Mouse (Mus musculus) kidney, embryonic 16.5 days (tissue): Measurements from ENCODE around the gene Taar6. TPM values are rescaled to one million over a fixed set of nuclear protein-coding genes. Genes with fewer than 3 reads are reported as not detected.

Experiments
- ATAC-seq: fragments of 200-750 bp; cut with Nextera tagmentation; 2 replicates; pipeline ENCODE4 v1.8.0; 2017; ENCODE audit warnings: moderate TSS enrichment; ENCODE audit not compliant: low FRiP score, low TSS enrichment
- H3K27ac ChIP-seq: fragments of 300-500 bp; sonication (generic); 2 replicates; pipeline ENCODE4 v1.5.1; 2014; ENCODE audit warnings: low read length
- H3K27me3 ChIP-seq: fragments of 300-500 bp; sonication (generic); 2 replicates; pipeline ENCODE4 v1.6.1; 2014; ENCODE audit warnings: low read length, control low read depth, mixed read lengths; ENCODE audit not compliant: insufficient read depth
- H3K36me3 ChIP-seq: fragments of 300-500 bp; sonication (generic); 2 replicates; pipeline ENCODE4 v1.6.1; 2014; ENCODE audit warnings: low read length, control low read depth, mixed read lengths; ENCODE audit not compliant: insufficient read depth
- H3K4me1 ChIP-seq: fragments of 300-500 bp; sonication (generic); 2 replicates; pipeline ENCODE4 v1.6.1; 2014; ENCODE audit warnings: low read length, control low read depth, mixed read lengths; ENCODE audit not compliant: insufficient read depth
- H3K4me2 ChIP-seq: fragments of 300-500 bp; sonication (generic); replicated peaks from 2 replicates; pipeline ENCODE4 v1.6.1; 2014; ENCODE audit warnings: low read depth, low read length
- H3K4me3 ChIP-seq: fragments of 300-500 bp; sonication (generic); 2 replicates; pipeline ENCODE4 v1.5.1; 2014; ENCODE audit warnings: mild to moderate bottlenecking, low read length
- H3K9ac ChIP-seq: fragments of 300-500 bp; sonication (generic); replicated peaks from 2 replicates; pipeline ENCODE4 v1.6.1; 2014; ENCODE audit warnings: low read length
- H3K9me3 ChIP-seq: fragments of 300-500 bp; sonication (generic); 2 replicates; pipeline ENCODE4 v1.6.1; 2016; ENCODE audit warnings: low read length, control low read depth
- WGBS: fragments of 180-500 bp; shearing (Covaris S2); extraction: QIAGEN DNeasy Blood & Tissue Kit; methylation state at CpG from one replicate; pipeline ENCODE4 v1.1.7; 2014; 5-methylcytosine and 5-hydroxymethylcytosine counted together
- polyA plus RNA-seq: library from polyadenylated mRNA; unstranded; fragments of >200 nt; fragmentation: Nextera tagmentation; extraction: Ambion mirVana; gene quantifications from 2 replicates; pipeline ENCODE4 v1.2.1, GENCODE M21; 2015

Gene Taar6
- not detected in 2 replicates for polyA plus RNA-seq

GRCm38 (mm10) chr10:23985546-23985945, at the start of gene Taar6:
Gene Taar6 (minus strand): TSS chr10:23985646.
- Histone ChIP-seq H3K27me3 (no peaks in the 10 kb centered on the region), H3K9ac (no peak within 1 kb of the TSS), H3K27ac (no peak within 1 kb of the TSS), H3K4me2 (no peak within 1 kb of the TSS), H3K9me3 (no peaks in the 10 kb centered on the region), H3K4me1 (0 out of 2 replicates have a peak, but pooled peaks cover 3% of the 10 kb centered on the region), H3K4me3 (no peak within 1 kb of the TSS), H3K36me3 (no peaks in the 10 kb centered on the region)
- 67% methylated on average over 8 of the region's 8 CpGs for WGBS
- no peak for ATAC-seq

- no peak overlapping the region for H3K27ac ChIP-seq
- ATAC-seq = no peak
These were observed 45.9 kb upstream of the Taar6 start for GRCm38 (mm10) chr10:24031347-24031746.

GRCm38 (mm10) chr10:24026922-24027321, 41.5 kb upstream of the Taar6 start, which contains the start of gene Taar7d:
Gene Taar7d (plus strand): TSS chr10:24027222.
- Histone ChIP-seq H3K4me2 (no peak within 1 kb of the TSS), H3K9ac (no peak within 1 kb of the TSS), H3K4me1 (no peaks in the 10 kb centered on the region), H3K27me3 (no peaks in the 10 kb centered on the region), H3K9me3 (0 out of 2 replicates have a peak, but pooled peaks cover 2% of the 10 kb centered on the region), H3K4me3 (no peak within 1 kb of the TSS), H3K36me3 (no peaks in the 10 kb centered on the region), H3K27ac (no peak within 1 kb of the TSS)
- ATAC-seq = no peak

More at GRCm38 (mm10) chr10:24031347-24031746, 45.9 kb upstream of the Taar6 start:
- no peaks in the 10 kb centered on the region for H3K36me3 ChIP-seq
- no peaks in the 10 kb centered on the region for H3K27me3 ChIP-seq
- no peaks in the 10 kb centered on the region for H3K4me1 ChIP-seq
- no peak overlapping the region for H3K4me3 ChIP-seq
- H3K9me3 ChIP-seq = 0 out of 2 replicates have a peak, but pooled peaks cover 2% of the 10 kb centered on the region
- no peak overlapping the region for H3K4me2 ChIP-seq
- H3K9ac ChIP-seq = no peak overlapping the region

- ATAC-seq = no peak
- Histone ChIP-seq H3K9ac (no peak overlapping the region), H3K36me3 (no peaks in the 10 kb centered on the region), H3K27ac (no peak overlapping the region), H3K27me3 (no peaks in the 10 kb centered on the region), H3K4me1 (no peaks in the 10 kb centered on the region), H3K4me2 (no peak overlapping the region), H3K4me3 (no peak overlapping the region), H3K9me3 (no peaks in the 10 kb centered on the region)
- 94% methylated on average over 1 of the region's 1 CpGs for WGBS
These were observed 22.7 kb upstream of the Taar6 start for GRCm38 (mm10) chr10:24008143-24008542.

- 68% methylated on average over 2 of the region's 2 CpGs for WGBS
- Histone ChIP-seq H3K4me3 (no peak overlapping the region), H3K4me1 (no peaks in the 10 kb centered on the region)
These were observed 21.6 kb upstream of the Taar6 start for GRCm38 (mm10) chr10:24007034-24007433.

GRCm38 (mm10) chr10:24006442-24006841, 21.0 kb upstream of the Taar6 start:
- Histone ChIP-seq H3K4me3 (no peak overlapping the region), H3K27ac (no peak overlapping the region), H3K9ac (no peak overlapping the region), H3K9me3 (no peaks in the 10 kb centered on the region), H3K27me3 (no peaks in the 10 kb centered on the region), H3K36me3 (no peaks in the 10 kb centered on the region), H3K4me2 (no peak overlapping the region), H3K4me1 (no peaks in the 10 kb centered on the region)
- ATAC-seq = no peak
- WGBS = 72% methylated on average over 1 of the region's 1 CpGs

More at GRCm38 (mm10) chr10:24007034-24007433, 21.6 kb upstream of the Taar6 start:
- no peak for ATAC-seq
- H3K36me3 ChIP-seq = no peaks in the 10 kb centered on the region
- H3K27ac ChIP-seq = no peak overlapping the region
- no peaks in the 10 kb centered on the region for H3K27me3 ChIP-seq
- no peak overlapping the region for H3K4me2 ChIP-seq
- no peaks in the 10 kb centered on the region for H3K9me3 ChIP-seq
- H3K9ac ChIP-seq = no peak overlapping the region

- H3K4me1 ChIP-seq = no peaks in the 10 kb centered on the region
- no peak for ATAC-seq
- no peak within 1 kb of the TSS for H3K4me3 ChIP-seq
- H3K27me3 ChIP-seq = no peaks in the 10 kb centered on the region
- no peaks in the 10 kb centered on the region for H3K36me3 ChIP-seq
- no peaks in the 10 kb centered on the region for H3K9me3 ChIP-seq
- 89% methylated on average over 1 of the region's 1 CpGs for WGBS
- no peak within 1 kb of the TSS for H3K4me2 ChIP-seq
- H3K9ac ChIP-seq = no peak within 1 kb of the TSS
- H3K27ac ChIP-seq = no peak within 1 kb of the TSS
These were observed 14.2 kb upstream of the Taar6 start, which contains the start of gene Taar7b for GRCm38 (mm10) chr10:23999639-24000038. Gene Taar7b (plus strand): TSS chr10:23999939.

- H3K27ac ChIP-seq = no peak within 1 kb of the TSS
- H3K4me1 ChIP-seq = no peaks in the 10 kb centered on the region
- no peak within 1 kb of the TSS for H3K4me2 ChIP-seq
- no peak within 1 kb of the TSS for H3K9ac ChIP-seq
- no peaks in the 10 kb centered on the region for H3K27me3 ChIP-seq
- WGBS = 89% methylated on average over 3 of the region's 3 CpGs
- H3K36me3 ChIP-seq = no peaks in the 10 kb centered on the region
- ATAC-seq = no peak
- no peak within 1 kb of the TSS for H3K4me3 ChIP-seq
- no peaks in the 10 kb centered on the region for H3K9me3 ChIP-seq
These were observed 7.9 kb upstream of the Taar6 start, which contains the start of gene Taar7a for GRCm38 (mm10) chr10:23993381-23993780. Gene Taar7a (minus strand): TSS chr10:23993481.

GRCm38 (mm10) chr10:23986419-23986818, 973 bp upstream of the Taar6 start:
- Histone ChIP-seq H3K4me2 (no peak overlapping the region), H3K27ac (no peak overlapping the region), H3K27me3 (no peaks in the 10 kb centered on the region), H3K9me3 (no peaks in the 10 kb centered on the region), H3K4me3 (no peak overlapping the region), H3K9ac (no peak overlapping the region), H3K4me1 (0 out of 2 replicates have a peak, but pooled peaks cover 3% of the 10 kb centered on the region), H3K36me3 (no peaks in the 10 kb centered on the region)
- 79% methylated on average over 5 of the region's 5 CpGs for WGBS
- ATAC-seq = no peak

GRCm38 (mm10) chr10:23978901-23979705, 6.3 kb downstream of the Taar6 start:
- H3K9ac ChIP-seq = no peak overlapping the region
- WGBS = 46% methylated on average over 16 of the region's 16 CpGs
- 0 out of 2 replicates have a peak, but pooled peaks cover 2% of the 10 kb centered on the region for H3K4me1 ChIP-seq
- no peak overlapping the region for H3K4me3 ChIP-seq
- H3K27me3 ChIP-seq = peaks cover 2% of the 10 kb centered on the region; the same call in 1 of the 2 replicates
- H3K27ac ChIP-seq = no peak overlapping the region
- ATAC-seq = peak; percentile 67; the same call in 1 of the 2 replicates
- H3K4me2 ChIP-seq = no peak overlapping the region
- H3K36me3 ChIP-seq = no peaks in the 10 kb centered on the region
- no peaks in the 10 kb centered on the region for H3K9me3 ChIP-seq
